Mouse (Mus musculus) intestine, embryonic 14.5 days (tissue): ENCODE measurements around the gene Ifrd2. TPM values are rescaled to one million over a fixed set of nuclear protein-coding genes. Genes with fewer than 3 reads are reported as not detected.

Source experiments
- ATAC-seq: fragments of 200-750 bp; cut with Nextera tagmentation; replicated peaks from 2 replicates; pipeline ENCODE4 v1.8.0; 2017; ENCODE audit warnings: low read depth, moderate number of reproducible peaks, moderate TSS enrichment, moderate library complexity; ENCODE audit not compliant: low FRiP score, low TSS enrichment
- DNase-seq: peaks from one replicate; pipeline ENCODE4 v3.0.0-alpha.2; 2018; ENCODE audit warnings: low spot score
- H3K27ac ChIP-seq: fragments of 300-500 bp; sonication (generic); 2 replicates; pipeline ENCODE4 v1.5.1; 2014; ENCODE audit warnings: low read depth, mild to moderate bottlenecking, control low read depth
- H3K27me3 ChIP-seq: fragments of 300-500 bp; sonication (generic); replicated peaks from 2 replicates; pipeline ENCODE4 v1.6.1; 2014; ENCODE audit warnings: low read length, control low read depth; ENCODE audit not compliant: control insufficient read depth, insufficient read depth
- H3K36me3 ChIP-seq: fragments of 300-500 bp; sonication (generic); 2 replicates; pipeline ENCODE4 v1.6.1; 2014; ENCODE audit warnings: low read length, control low read depth; ENCODE audit not compliant: control insufficient read depth, insufficient read depth
- H3K4me1 ChIP-seq: fragments of 300-500 bp; sonication (generic); replicated peaks from 2 replicates; pipeline ENCODE4 v1.6.1; 2014; ENCODE audit warnings: low read length, control low read depth, mixed read lengths; ENCODE audit not compliant: control insufficient read depth, insufficient read depth
- H3K4me2 ChIP-seq: fragments of 300-500 bp; sonication (generic); 2 replicates; pipeline ENCODE4 v1.6.1; 2014; ENCODE audit warnings: low read length
- H3K4me3 ChIP-seq: fragments of 300-500 bp; sonication (generic); 2 replicates; pipeline ENCODE4 v1.5.1; 2014; ENCODE audit warnings: low read depth, low read length, control low read depth, mixed read lengths
- H3K9ac ChIP-seq: fragments of 300-500 bp; sonication (generic); 2 replicates; pipeline ENCODE4 v1.6.1; 2014; ENCODE audit warnings: mild to moderate bottlenecking, low read length
- H3K9me3 ChIP-seq: fragments of 300-500 bp; sonication (generic); 2 replicates; pipeline ENCODE4 v1.6.1; 2016; ENCODE audit warnings: low read length, control low read depth; ENCODE audit not compliant: control insufficient read depth
- WGBS: fragments of 180-500 bp; shearing (Covaris S2); extraction: QIAGEN DNeasy Blood & Tissue Kit; methylation state at CpG from one replicate; pipeline ENCODE4 v1.1.7; 2014; 5-methylcytosine and 5-hydroxymethylcytosine counted together
- polyA plus RNA-seq: library from polyadenylated mRNA; unstranded; fragments of >200 nt; fragmentation: Nextera tagmentation; extraction: Ambion mirVana; gene quantifications from 2 replicates; pipeline ENCODE4 v1.2.1, GENCODE M21; 2014

Ifrd2 gene
- polyA plus RNA-seq, 1 experiment from 2014 or later = 77.4 TPM

- H3K27ac ChIP-seq = peak overlapping the region; percentile 92
- ATAC-seq = peak; percentile 91
- H3K9me3 ChIP-seq = no peaks in the 10 kb centered on the region
- peak overlapping the region; percentile 28 for H3K4me3 ChIP-seq
- peaks cover 30% of the 10 kb centered on the region for H3K4me1 ChIP-seq
- H3K27me3 ChIP-seq = no peaks in the 10 kb centered on the region
- H3K9ac ChIP-seq = peak overlapping the region; percentile 63
- H3K36me3 ChIP-seq = peaks cover 37% of the 10 kb centered on the region
- peak overlapping the region; percentile 69 for H3K4me2 ChIP-seq
- WGBS = 7% methylated on average over 37 of the region's 48 CpGs
- peak; percentile 97 for DNase-seq
Measured at GRCm38 (mm10) chr9:107612191-107612944, 24.9 kb downstream of the Ifrd2 start.

- H3K4me3 ChIP-seq = peak overlapping the region; percentile 28
- H3K4me2 ChIP-seq = peak overlapping the region; percentile 69
- H3K36me3 ChIP-seq = peaks cover 44% of the 10 kb centered on the region
- peak overlapping the region; percentile 63; the same call in 1 of the 2 replicates for H3K9ac ChIP-seq
- H3K27ac ChIP-seq = peak overlapping the region; percentile 92
- H3K27me3 ChIP-seq = no peaks in the 10 kb centered on the region
- H3K4me1 ChIP-seq = peaks cover 30% of the 10 kb centered on the region
- DNase-seq (no peak), ATAC-seq (0 out of 2 replicates have a peak, but pooled peaks have one; percentile 8)
- WGBS = 13% methylated on average over 12 of the region's 12 CpGs
- H3K9me3 ChIP-seq = no peaks in the 10 kb centered on the region
Measured at GRCm38 (mm10) chr9:107612945-107613569, 25.6 kb downstream of the Ifrd2 start.

- ATAC-seq (no peak), DNase-seq (no peak)
- peaks cover 38% of the 10 kb centered on the region for H3K4me1 ChIP-seq
- peaks cover 64% of the 10 kb centered on the region for H3K36me3 ChIP-seq
- H3K9me3 ChIP-seq = no peaks in the 10 kb centered on the region
- H3K9ac ChIP-seq = no peak overlapping the region
- no peaks in the 10 kb centered on the region for H3K27me3 ChIP-seq
- H3K4me3 ChIP-seq = no peak overlapping the region
- H3K4me2 ChIP-seq = no peak overlapping the region
- WGBS = 74% methylated on average over 4 of the region's 4 CpGs
- peak overlapping the region; percentile 14; the same call in 1 of the 2 replicates for H3K27ac ChIP-seq
Measured at GRCm38 (mm10) chr9:107615035-107615434, 27.6 kb downstream of the Ifrd2 start.

GRCm38 (mm10) chr9:107617461-107617860 is 30.0 kb downstream of the Ifrd2 start:
- H3K27me3 ChIP-seq = no peaks in the 10 kb centered on the region
- H3K4me3 ChIP-seq = no peak overlapping the region
- no peak overlapping the region for H3K27ac ChIP-seq
- DNase-seq = no peak
- H3K4me2 ChIP-seq = no peak overlapping the region
- peaks cover 74% of the 10 kb centered on the region for H3K36me3 ChIP-seq
- WGBS = 93% methylated on average over 2 of the region's 2 CpGs
- no peak overlapping the region for H3K9ac ChIP-seq
- no peak for ATAC-seq
- no peaks in the 10 kb centered on the region for H3K9me3 ChIP-seq
- peaks cover 29% of the 10 kb centered on the region for H3K4me1 ChIP-seq

GRCm38 (mm10) chr9:107618098-107618497 is 30.7 kb downstream of the Ifrd2 start:
- no peaks in the 10 kb centered on the region for H3K9me3 ChIP-seq
- H3K4me1 ChIP-seq = peaks cover 27% of the 10 kb centered on the region
- 0 out of 2 replicates have a peak overlapping the region, but pooled peaks have one; percentile 16 for H3K27ac ChIP-seq
- no peak for ATAC-seq
- no peak overlapping the region for H3K4me2 ChIP-seq
- whole genome bisulfite sequencing = 92% methylated on average over 6 of the region's 6 CpGs
- H3K9ac ChIP-seq = no peak overlapping the region
- H3K4me3 ChIP-seq = no peak overlapping the region
- no peak for DNase-seq
- H3K27me3 ChIP-seq = no peaks in the 10 kb centered on the region
- peaks cover 79% of the 10 kb centered on the region for H3K36me3 ChIP-seq

- H3K36me3 ChIP-seq = peaks cover 79% of the 10 kb centered on the region
Measured at GRCm38 (mm10) chr9:107618778-107619545, 31.5 kb downstream of the Ifrd2 start.

GRCm38 (mm10) chr9:107619546-107619879 is 32.1 kb downstream of the Ifrd2 start:
- no peaks in the 10 kb centered on the region for H3K9me3 ChIP-seq
- H3K27ac ChIP-seq = peak overlapping the region; percentile 62
- no peak overlapping the region for H3K4me2 ChIP-seq
- H3K36me3 ChIP-seq = peaks cover 77% of the 10 kb centered on the region
- H3K27me3 ChIP-seq = no peaks in the 10 kb centered on the region
- no peak overlapping the region for H3K9ac ChIP-seq
- H3K4me1 ChIP-seq = peaks cover 25% of the 10 kb centered on the region
- no peak overlapping the region for H3K4me3 ChIP-seq
- DNase-seq (peak; percentile 66), ATAC-seq (peak; percentile 10; the same call in 1 of the 2 replicates)
- 63% methylated on average over 13 of the region's 13 CpGs for whole genome bisulfite sequencing

More at GRCm38 (mm10) chr9:107618778-107619545, 31.5 kb downstream of the Ifrd2 start:
- Histone ChIP-seq H3K4me2 (no peak overlapping the region), H3K4me1 (peaks cover 25% of the 10 kb centered on the region), H3K27ac (peak overlapping the region; percentile 62), H3K27me3 (no peaks in the 10 kb centered on the region), H3K4me3 (no peak overlapping the region), H3K9ac (0 out of 2 replicates have a peak overlapping the region, but pooled peaks have one; percentile 13), H3K9me3 (no peaks in the 10 kb centered on the region)
- WGBS = 36% methylated on average over 13 of the region's 13 CpGs
- DNase-seq = peak; percentile 72
- ATAC-seq = peak; percentile 28; the same call in 1 of the 2 replicates

- no peak overlapping the region for H3K27ac ChIP-seq
Measured at GRCm38 (mm10) chr9:107620954-107621353, 33.5 kb downstream of the Ifrd2 start.

More at GRCm38 (mm10) chr9:107620954-107621353, 33.5 kb downstream of the Ifrd2 start:
- peaks cover 29% of the 10 kb centered on the region for H3K4me1 ChIP-seq
- DNase-seq = no peak
- no peak overlapping the region for H3K4me2 ChIP-seq
- no peak overlapping the region for H3K9ac ChIP-seq
- H3K27me3 ChIP-seq = no peaks in the 10 kb centered on the region
- peaks cover 68% of the 10 kb centered on the region for H3K36me3 ChIP-seq
- ATAC-seq = no peak
- H3K4me3 ChIP-seq = no peak overlapping the region
- no peaks in the 10 kb centered on the region for H3K9me3 ChIP-seq
